Mouse (Mus musculus) right cerebral cortex, postnatal 25 days (tissue): ENCODE data around the gene Cpeb1.
A peak's percentile ranks its signal among the peaks of the same experiment; 100 is the strongest.

Source experiments
- DNase-seq: peaks from one replicate; pipeline ENCODE4 v3.0.0; 2022

Cpeb1 gene

GRCm38 (mm10) chr7:81369724-81370123 is 85.5 kb downstream of the Cpeb1 start:
- DNase-seq: peak; percentile 78

- DNase-seq: no peak
These were observed 87.3 kb downstream of the Cpeb1 start for GRCm38 (mm10) chr7:81367946-81368345.

GRCm38 (mm10) chr7:81356975-81357374 is 98.3 kb downstream of the Cpeb1 start:
- DNase-seq: no peak

GRCm38 (mm10) chr7:81356360-81356759 is 98.9 kb downstream of the Cpeb1 start:
- DNase-seq: no peak

GRCm38 (mm10) chr7:81355746-81356145 is 99.5 kb downstream of the Cpeb1 start:
- no peak for DNase-seq

- DNase-seq: no peak
These were observed 103.4 kb downstream of the Cpeb1 start for GRCm38 (mm10) chr7:81351826-81352225.

- no peak for DNase-seq
These were observed 107.1 kb downstream of the Cpeb1 start for GRCm38 (mm10) chr7:81348206-81348605.

GRCm38 (mm10) chr7:81345447-81346170 is 109.7 kb downstream of the Cpeb1 start:
- DNase-seq: no peak

- peak; percentile 97 for DNase-seq
These were observed 110.5 kb downstream of the Cpeb1 start, which contains the start of gene Rps17 for GRCm38 (mm10) chr7:81344544-81345446. Rps17 (minus strand) TSS chr7:81345254.

GRCm38 (mm10) chr7:81343831-81344230 is 111.4 kb downstream of the Cpeb1 start:
- DNase-seq: no peak

GRCm38 (mm10) chr7:81343316-81343715 is 111.9 kb downstream of the Cpeb1 start:
- DNase-seq: no peak

- DNase-seq: no peak
These were observed 112.7 kb downstream of the Cpeb1 start for GRCm38 (mm10) chr7:81342356-81343094.

GRCm38 (mm10) chr7:81341563-81341962 is 113.7 kb downstream of the Cpeb1 start:
- DNase-seq: no peak

GRCm38 (mm10) chr7:81339783-81340182 is 115.5 kb downstream of the Cpeb1 start:
- no peak for DNase-seq

- no peak for DNase-seq
These were observed 116.8 kb downstream of the Cpeb1 start for GRCm38 (mm10) chr7:81338522-81338873.

GRCm38 (mm10) chr7:81337785-81338521 is 117.3 kb downstream of the Cpeb1 start:
- no peak for DNase-seq

- DNase-seq: no peak
These were observed 118.9 kb downstream of the Cpeb1 start for GRCm38 (mm10) chr7:81336432-81336786.

GRCm38 (mm10) chr7:81335705-81336431 is 119.4 kb downstream of the Cpeb1 start:
- DNase-seq: no peak

GRCm38 (mm10) chr7:81331851-81332250 is 123.4 kb downstream of the Cpeb1 start:
- no peak for DNase-seq

- no peak for DNase-seq
These were observed 124.5 kb downstream of the Cpeb1 start for GRCm38 (mm10) chr7:81330767-81331166.

GRCm38 (mm10) chr7:81327661-81328060 is 127.6 kb downstream of the Cpeb1 start:
- DNase-seq: no peak

- no peak for DNase-seq
These were observed 128.4 kb downstream of the Cpeb1 start for GRCm38 (mm10) chr7:81326859-81327258.
